Mouse (Mus musculus) spleen, adult 2 months (tissue): ENCODE data around the gene Akap8.

Experiments
- CTCF ChIP-seq: fragments of 200-500 bp; IDR thresholded peaks from 2 replicates; pipeline ENCODE4 v1.5.1; 2011; ENCODE audit warnings: mild to moderate bottlenecking, inconsistent platforms; ENCODE audit not compliant: insufficient read depth, insufficient read length, insufficient replicate concordance; ENCODE audit errors: extremely low read depth
- POLR2A ChIP-seq: fragments of 200-500 bp; IDR thresholded peaks from 2 replicates; pipeline ENCODE4 v1.6.1; 2011; ENCODE audit warnings: low read depth, low read length, inconsistent platforms

GRCm38 (mm10) chr17:32281126-32281525 is 39.9 kb downstream of the Akap8 start:
- TF ChIP-seq POLR2A: no peak
- TF ChIP-seq CTCF: no peak
